Mouse (Mus musculus): ENCODE results near the gene Gucy2e.

Gucy2e gene

GRCm38 (mm10) chr11:69172606-69173005 is 64.2 kb downstream of the Gucy2e start:
- no peak for DNase-seq (ENCODE audit: low spot score)

GRCm38 (mm10) chr11:69171626-69172025 is 65.2 kb downstream of the Gucy2e start:
- peak; percentile 70 for DNase-seq (ENCODE audit: low spot score)

DNA sequence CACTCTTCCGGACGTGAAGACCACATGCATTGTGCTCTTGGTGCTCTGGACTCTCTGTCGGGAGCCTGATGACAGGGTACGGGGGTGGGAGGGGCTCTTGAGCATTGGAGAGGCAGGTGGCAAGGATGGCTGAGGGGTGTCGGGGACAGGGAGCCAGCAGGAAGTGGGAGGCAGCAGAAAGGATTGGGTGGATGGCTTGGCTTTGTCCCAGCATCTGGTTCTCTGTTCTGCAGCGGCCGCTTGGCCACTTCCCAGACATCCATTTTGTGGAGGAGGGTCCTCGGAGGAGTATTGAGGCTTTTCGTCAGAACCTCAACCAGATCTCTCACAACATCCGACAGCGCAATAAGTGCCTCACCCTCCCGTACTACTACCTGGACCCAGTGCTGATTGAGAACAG is 67.5 kb downstream of the Gucy2e start:
- no peak for DNase-seq (ENCODE audit: low spot score)
